Mouse (Mus musculus): Measurements from ENCODE around the gene Riox2. TPM values are rescaled to one million over a fixed set of nuclear protein-coding genes. Genes with fewer than 3 reads are reported as not detected.

Gene Riox2
- total RNA-seq (2014; fragmentation: Nextera tagmentation) (42.9 and 49.4 TPM in 2 replicates), total RNA-seq (2017) (48.8 and 55.1 TPM in 2 replicates), polyA plus RNA-seq (2012) (6.7 and 8.1 TPM in 2 replicates)

DNA sequence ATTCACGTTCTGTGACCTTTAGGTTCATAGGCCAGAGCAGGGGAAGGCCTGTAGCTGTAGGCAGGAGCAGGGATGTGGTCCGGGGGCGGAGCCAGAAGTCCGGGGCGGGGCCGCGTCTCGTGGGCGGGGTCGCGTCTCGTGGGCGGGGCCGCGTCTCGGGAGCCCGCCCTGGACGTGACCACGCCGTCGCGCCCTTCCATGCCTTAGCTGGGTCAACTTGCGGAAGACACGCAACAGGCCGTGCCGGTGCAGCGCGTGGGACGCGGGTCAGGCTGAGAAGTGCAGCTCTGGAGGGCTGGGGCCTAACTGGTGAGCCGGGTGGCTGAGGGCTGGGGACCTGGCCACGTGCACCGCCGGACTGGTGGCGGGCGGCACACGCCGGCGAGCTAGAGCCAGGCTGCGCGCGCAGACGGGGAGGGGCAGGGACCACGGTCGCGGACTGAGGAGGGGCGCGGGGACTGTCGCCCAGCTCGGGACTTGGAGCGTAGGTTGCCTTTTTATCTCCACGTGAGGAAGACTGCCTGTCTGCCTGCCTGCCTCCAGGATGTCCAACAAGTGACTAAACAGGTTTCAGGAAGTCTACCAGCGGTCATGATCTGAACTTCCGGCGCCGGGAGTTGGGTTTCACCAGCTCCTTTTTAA, at the start of gene Riox2:
TSS of gene Riox2 (plus strand) at position 139 of the 642 bp plus-strand sequence.
- Histone ChIP-seq H3K4me3 (ENCODE audit: low read depth, low read length) (peak within 1 kb of the TSS; percentile 91), H3K4me1 (ENCODE audit: insufficient read depth, low read depth, low read length) (peaks cover 33% of the 10 kb centered on the region), H3K9me3 (replicated peaks) (no peaks in the 10 kb centered on the region), H3K27me3 (ENCODE audit: insufficient read depth, low read length) (no peaks in the 10 kb centered on the region), H3K36me3 (replicated peaks) (peaks cover 27% of the 10 kb centered on the region)
- TF ChIP-seq POLR2AphosphoS5 (IDR thresholded peaks at IDR 0.05; ENCODE audit: insufficient replicate concordance, low read depth, low read length) (no peak), TAL1 (conservative IDR thresholded peaks at IDR 0.05; ENCODE audit: low read depth, low read length) (no peak), CTCF (IDR thresholded peaks at IDR 0.05; ENCODE audit: low read depth, low read length) (no peak), GATA1 (IDR thresholded peaks at IDR 0.05; ENCODE audit: borderline replicate concordance, low read length) (no peak), GATA2 (IDR thresholded peaks at IDR 0.05; ENCODE audit: borderline replicate concordance, low read depth, low read length) (no peak)
- peak; percentile 73 for DNase-seq (ENCODE audit: low spot score)
- peak; percentile 61 for ATAC-seq (ENCODE audit: extremely low read depth, insufficient number of reproducible peaks, low FRiP score, poor library complexity, severe bottlenecking)

DNA sequence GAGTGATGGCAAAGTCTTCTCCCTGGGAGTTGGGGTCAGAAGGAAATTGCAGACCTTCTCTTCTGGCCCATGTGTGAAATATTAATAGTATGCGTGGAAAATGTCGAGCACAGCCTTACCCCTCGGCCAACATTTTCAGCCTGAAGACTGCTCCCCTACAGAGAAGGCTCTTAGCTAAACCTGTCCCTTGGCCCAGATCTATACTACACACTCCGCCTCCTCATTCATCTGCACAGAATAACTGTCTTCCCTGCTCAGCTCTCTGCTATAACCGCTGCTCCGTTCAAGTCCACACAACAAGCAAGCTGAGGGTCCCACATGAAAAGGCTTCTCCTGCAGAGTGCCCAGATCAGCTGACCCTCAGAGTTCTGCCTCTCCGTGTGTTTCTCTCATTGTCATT, 43.6 kb upstream of the Riox2 start:
- no peaks in the 10 kb centered on the region for H3K4me1 ChIP-seq (ENCODE audit: insufficient read depth, low read depth, low read length)
- TF ChIP-seq TAL1 (conservative IDR thresholded peaks at IDR 0.05; ENCODE audit: low read depth, low read length) (no peak), GATA1 (IDR thresholded peaks at IDR 0.05; ENCODE audit: borderline replicate concordance, low read length) (no peak), CTCF (IDR thresholded peaks at IDR 0.05; ENCODE audit: low read depth, low read length) (no peak), POLR2AphosphoS5 (IDR thresholded peaks at IDR 0.05; ENCODE audit: insufficient replicate concordance, low read depth, low read length) (no peak), GATA2 (IDR thresholded peaks at IDR 0.05; ENCODE audit: borderline replicate concordance, low read depth, low read length) (no peak)
- no peaks in the 10 kb centered on the region for H3K9me3 ChIP-seq (replicated peaks)
- ATAC-seq (ENCODE audit: extremely low read depth, insufficient number of reproducible peaks, low FRiP score, poor library complexity, severe bottlenecking) (no peak), DNase-seq (ENCODE audit: low spot score) (no peak)
- no peaks in the 10 kb centered on the region for H3K36me3 ChIP-seq (replicated peaks)
- H3K27me3 ChIP-seq (ENCODE audit: insufficient read depth, low read length): peaks cover 9% of the 10 kb centered on the region; the same call in 1 of the 2 replicates
- no peak overlapping the region for H3K4me3 ChIP-seq (ENCODE audit: low read depth, low read length)

- no peak for TF ChIP-seq CTCF (IDR thresholded peaks at IDR 0.05; ENCODE audit: low read depth, low read length)
- no peak for TF ChIP-seq POLR2AphosphoS5 (IDR thresholded peaks at IDR 0.05; ENCODE audit: insufficient replicate concordance, low read depth, low read length)
- TF ChIP-seq TAL1 (conservative IDR thresholded peaks at IDR 0.05; ENCODE audit: low read depth, low read length): no peak
- TF ChIP-seq GATA2 (IDR thresholded peaks at IDR 0.05; ENCODE audit: borderline replicate concordance, low read depth, low read length): no peak
- TF ChIP-seq GATA1 (IDR thresholded peaks at IDR 0.05; ENCODE audit: borderline replicate concordance, low read length): no peak
- Histone ChIP-seq H3K27me3 (ENCODE audit: insufficient read depth, low read length) (peaks cover 13% of the 10 kb centered on the region; the same call in 1 of the 2 replicates), H3K36me3 (replicated peaks) (no peaks in the 10 kb centered on the region), H3K4me3 (ENCODE audit: low read depth, low read length) (no peak overlapping the region), H3K9me3 (replicated peaks) (no peaks in the 10 kb centered on the region), H3K4me1 (ENCODE audit: insufficient read depth, low read depth, low read length) (no peaks in the 10 kb centered on the region; the same call in 1 of the 2 replicates)
- ATAC-seq (ENCODE audit: extremely low read depth, insufficient number of reproducible peaks, low FRiP score, poor library complexity, severe bottlenecking): no peak
- no peak for DNase-seq (ENCODE audit: low spot score)
Measured at GRCm38 (mm10) chr16:59433181-59433580, 38.4 kb upstream of the Riox2 start.

DNA sequence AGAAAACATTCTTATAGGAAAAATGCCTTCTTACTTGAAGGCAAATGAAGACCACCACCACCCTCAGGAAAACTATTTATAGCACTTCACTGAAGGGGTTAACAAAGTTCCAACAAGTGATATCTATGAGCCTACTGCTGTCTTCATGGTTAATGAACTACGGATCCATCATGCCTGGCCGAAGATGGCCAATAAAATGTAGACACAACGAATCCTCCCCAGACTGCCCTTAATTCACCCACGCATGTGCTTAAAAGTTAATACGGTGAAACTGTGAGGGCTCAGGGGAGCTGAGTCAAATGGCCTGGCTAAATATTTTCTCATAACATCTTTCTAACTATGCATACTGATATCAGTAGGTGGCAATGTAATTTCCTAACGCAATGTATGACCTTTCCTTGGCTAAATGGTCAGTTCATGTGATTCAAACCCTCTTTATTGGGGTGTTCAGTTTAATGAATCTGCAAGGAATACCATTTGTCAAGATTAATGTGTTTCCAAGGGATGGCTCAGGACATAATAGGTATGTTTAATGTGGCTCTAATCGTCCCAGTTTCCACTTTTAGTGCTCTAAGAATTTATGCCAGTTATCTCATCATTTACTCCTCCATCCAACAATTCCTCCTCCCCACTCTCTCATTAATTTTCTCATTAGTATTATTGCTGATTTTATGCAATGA, 26.6 kb upstream of the Riox2 start:
- Histone ChIP-seq H3K4me3 (ENCODE audit: low read depth, low read length) (no peak overlapping the region), H3K9me3 (replicated peaks) (no peaks in the 10 kb centered on the region), H3K36me3 (replicated peaks) (no peaks in the 10 kb centered on the region), H3K27me3 (ENCODE audit: insufficient read depth, low read length) (peaks cover 12% of the 10 kb centered on the region), H3K4me1 (ENCODE audit: insufficient read depth, low read depth, low read length) (peaks cover 4% of the 10 kb centered on the region; the same call in 1 of the 2 replicates)
- TF ChIP-seq GATA1 (IDR thresholded peaks at IDR 0.05; ENCODE audit: borderline replicate concordance, low read length) (no peak), CTCF (IDR thresholded peaks at IDR 0.05; ENCODE audit: low read depth, low read length) (no peak)
- no peak for DNase-seq (ENCODE audit: low spot score)
- no peak for ATAC-seq (ENCODE audit: extremely low read depth, insufficient number of reproducible peaks, low FRiP score, poor library complexity, severe bottlenecking)

- no peak overlapping the region for H3K4me3 ChIP-seq (ENCODE audit: low read depth, low read length)
- no peak for DNase-seq (ENCODE audit: low spot score)
- TF ChIP-seq POLR2AphosphoS5 (IDR thresholded peaks at IDR 0.05; ENCODE audit: insufficient replicate concordance, low read depth, low read length): no peak
- no peak for TF ChIP-seq GATA1 (IDR thresholded peaks at IDR 0.05; ENCODE audit: borderline replicate concordance, low read length)
- no peak for TF ChIP-seq GATA2 (IDR thresholded peaks at IDR 0.05; ENCODE audit: borderline replicate concordance, low read depth, low read length)
- TF ChIP-seq CTCF (IDR thresholded peaks at IDR 0.05; ENCODE audit: low read depth, low read length): no peak
- no peaks in the 10 kb centered on the region for H3K36me3 ChIP-seq (replicated peaks)
- H3K4me1 ChIP-seq (ENCODE audit: insufficient read depth, low read depth, low read length): peaks cover 25% of the 10 kb centered on the region
- ATAC-seq (ENCODE audit: extremely low read depth, insufficient number of reproducible peaks, low FRiP score, poor library complexity, severe bottlenecking): no peak
- no peaks in the 10 kb centered on the region for H3K9me3 ChIP-seq (replicated peaks)
- H3K27me3 ChIP-seq (ENCODE audit: insufficient read depth, low read length): peaks cover 11% of the 10 kb centered on the region
Measured at GRCm38 (mm10) chr16:59448181-59448580, 23.4 kb upstream of the Riox2 start.

GRCm38 (mm10) chr16:59449092-59449491, 22.5 kb upstream of the Riox2 start:
- DNase-seq (ENCODE audit: low spot score) (no peak), ATAC-seq (ENCODE audit: extremely low read depth, insufficient number of reproducible peaks, low FRiP score, poor library complexity, severe bottlenecking) (no peak)
- no peaks in the 10 kb centered on the region for H3K36me3 ChIP-seq (replicated peaks)
- peaks cover 11% of the 10 kb centered on the region for H3K27me3 ChIP-seq (ENCODE audit: insufficient read depth, low read length)
- no peak overlapping the region for H3K4me3 ChIP-seq (ENCODE audit: low read depth, low read length)
- TF ChIP-seq TAL1 (conservative IDR thresholded peaks at IDR 0.05; ENCODE audit: low read depth, low read length) (no peak), GATA1 (IDR thresholded peaks at IDR 0.05; ENCODE audit: borderline replicate concordance, low read length) (no peak), POLR2AphosphoS5 (IDR thresholded peaks at IDR 0.05; ENCODE audit: insufficient replicate concordance, low read depth, low read length) (no peak)
- H3K9me3 ChIP-seq (replicated peaks): no peaks in the 10 kb centered on the region
- peaks cover 25% of the 10 kb centered on the region for H3K4me1 ChIP-seq (ENCODE audit: insufficient read depth, low read depth, low read length)

Measured in G1E (cell line).